Mouse (Mus musculus) intestine, embryonic 14.5 days (tissue): ENCODE data around the gene Erc2. TPM values are rescaled to one million over a fixed set of nuclear protein-coding genes. Genes with fewer than 3 reads are reported as not detected.

ENCODE experiments used
- ATAC-seq: fragments of 200-750 bp; cut with Nextera tagmentation; replicated peaks from 2 replicates; pipeline ENCODE4 v1.8.0; 2017; ENCODE audit warnings: low read depth, moderate number of reproducible peaks, moderate TSS enrichment, moderate library complexity; ENCODE audit not compliant: low FRiP score, low TSS enrichment
- DNase-seq: peaks from one replicate; pipeline ENCODE4 v3.0.0-alpha.2; 2018; ENCODE audit warnings: low spot score
- H3K27ac ChIP-seq: fragments of 300-500 bp; sonication (generic); 2 replicates; pipeline ENCODE4 v1.5.1; 2014; ENCODE audit warnings: low read depth, mild to moderate bottlenecking, control low read depth
- H3K27me3 ChIP-seq: fragments of 300-500 bp; sonication (generic); replicated peaks from 2 replicates; pipeline ENCODE4 v1.6.1; 2014; ENCODE audit warnings: low read length, control low read depth; ENCODE audit not compliant: control insufficient read depth, insufficient read depth
- H3K36me3 ChIP-seq: fragments of 300-500 bp; sonication (generic); 2 replicates; pipeline ENCODE4 v1.6.1; 2014; ENCODE audit warnings: low read length, control low read depth; ENCODE audit not compliant: control insufficient read depth, insufficient read depth
- H3K4me1 ChIP-seq: fragments of 300-500 bp; sonication (generic); replicated peaks from 2 replicates; pipeline ENCODE4 v1.6.1; 2014; ENCODE audit warnings: low read length, control low read depth, mixed read lengths; ENCODE audit not compliant: control insufficient read depth, insufficient read depth
- H3K4me2 ChIP-seq: fragments of 300-500 bp; sonication (generic); 2 replicates; pipeline ENCODE4 v1.6.1; 2014; ENCODE audit warnings: low read length
- H3K4me3 ChIP-seq: fragments of 300-500 bp; sonication (generic); 2 replicates; pipeline ENCODE4 v1.5.1; 2014; ENCODE audit warnings: low read depth, low read length, control low read depth, mixed read lengths
- H3K9ac ChIP-seq: fragments of 300-500 bp; sonication (generic); 2 replicates; pipeline ENCODE4 v1.6.1; 2014; ENCODE audit warnings: mild to moderate bottlenecking, low read length
- H3K9me3 ChIP-seq: fragments of 300-500 bp; sonication (generic); 2 replicates; pipeline ENCODE4 v1.6.1; 2016; ENCODE audit warnings: low read length, control low read depth; ENCODE audit not compliant: control insufficient read depth
- WGBS: fragments of 180-500 bp; shearing (Covaris S2); extraction: QIAGEN DNeasy Blood & Tissue Kit; methylation state at CpG from one replicate; pipeline ENCODE4 v1.1.7; 2014; 5-methylcytosine and 5-hydroxymethylcytosine counted together
- polyA plus RNA-seq: library from polyadenylated mRNA; unstranded; fragments of >200 nt; fragmentation: Nextera tagmentation; extraction: Ambion mirVana; gene quantifications from 2 replicates; pipeline ENCODE4 v1.2.1, GENCODE M21; 2014

Gene Erc2
- polyA plus RNA-seq, 1 experiment from 2014 or later: 7.8 TPM

DNA sequence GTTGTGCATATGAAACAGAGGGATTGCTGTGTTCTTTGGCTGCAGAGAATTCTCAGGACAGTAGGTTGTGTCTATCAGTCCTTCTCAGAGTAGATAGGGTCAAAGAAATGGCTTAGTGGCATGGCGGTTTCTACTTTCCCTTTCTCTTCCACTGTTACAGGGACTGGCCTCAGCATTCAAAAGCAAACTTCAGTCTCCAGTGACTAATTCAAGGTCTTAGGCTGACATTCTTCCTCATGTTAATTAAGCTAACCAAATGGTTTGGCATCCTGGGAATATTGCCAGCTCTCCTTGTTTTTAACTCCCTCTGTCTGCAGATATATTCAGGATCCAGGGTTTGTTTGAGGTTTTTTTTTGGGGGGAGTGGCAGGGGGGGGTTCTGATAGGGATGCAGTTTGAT lies 408.6 kb downstream of the Erc2 start:
- Histone ChIP-seq H3K9ac (no peak overlapping the region), H3K27ac (no peak overlapping the region), H3K4me3 (no peak overlapping the region), H3K4me2 (no peak overlapping the region), H3K9me3 (no peaks in the 10 kb centered on the region), H3K27me3 (no peaks in the 10 kb centered on the region), H3K36me3 (no peaks in the 10 kb centered on the region), H3K4me1 (no peaks in the 10 kb centered on the region)
- no peak for ATAC-seq
- 76% methylated on average over 1 of the region's 1 CpGs for WGBS
- DNase-seq: no peak

DNA sequence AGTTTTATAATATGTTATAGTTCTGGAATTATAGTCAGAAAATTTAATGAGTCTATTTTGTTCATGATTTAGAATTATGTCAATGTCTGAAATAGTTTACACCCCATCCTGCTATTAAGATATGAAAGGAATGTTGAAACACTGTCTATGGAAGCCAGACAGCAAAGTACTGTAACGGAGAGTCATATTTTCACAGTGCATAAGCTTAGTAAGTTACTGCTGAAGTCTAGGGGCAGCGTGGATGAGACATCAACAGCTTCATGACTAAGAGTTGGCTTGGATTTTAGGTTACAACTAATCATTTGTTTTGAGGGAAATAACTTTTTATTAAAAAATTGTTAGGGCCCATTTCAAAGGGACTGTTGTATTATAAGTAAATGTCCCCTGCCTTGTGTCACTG lies 412.8 kb downstream of the Erc2 start:
- H3K27me3 ChIP-seq: no peaks in the 10 kb centered on the region
- no peak overlapping the region for H3K27ac ChIP-seq
- H3K4me2 ChIP-seq: no peak overlapping the region
- H3K4me1 ChIP-seq: no peaks in the 10 kb centered on the region
- ATAC-seq (no peak), DNase-seq (no peak)
- no peak overlapping the region for H3K9ac ChIP-seq
- no peak overlapping the region for H3K4me3 ChIP-seq
- H3K36me3 ChIP-seq: no peaks in the 10 kb centered on the region
- 56% methylated on average over 2 of the region's 2 CpGs for WGBS
- H3K9me3 ChIP-seq: no peaks in the 10 kb centered on the region

DNA sequence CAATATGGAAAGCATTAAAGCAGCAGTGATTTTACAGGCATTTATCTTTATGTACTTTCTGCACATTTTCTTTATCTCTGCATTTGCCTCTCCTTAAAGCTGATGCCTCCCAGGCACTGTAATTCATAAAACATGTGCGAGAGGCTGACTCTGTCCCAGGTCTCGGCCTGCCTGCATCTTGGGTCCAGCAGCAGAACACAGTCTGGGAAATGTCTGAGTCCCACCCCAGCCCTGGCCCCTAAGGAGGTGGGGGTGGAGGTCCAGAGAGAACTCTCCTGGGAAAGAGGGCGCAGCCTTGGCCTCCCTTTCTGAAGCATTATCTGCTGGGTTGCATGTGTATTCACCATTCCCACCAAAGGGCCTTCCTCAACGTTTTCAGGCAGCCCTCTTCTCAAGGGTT lies 420.9 kb downstream of the Erc2 start:
- H3K36me3 ChIP-seq: no peaks in the 10 kb centered on the region
- no peak for ATAC-seq
- no peaks in the 10 kb centered on the region for H3K9me3 ChIP-seq
- no peak for DNase-seq
- H3K4me3 ChIP-seq: no peak overlapping the region
- no peak overlapping the region for H3K4me2 ChIP-seq
- H3K9ac ChIP-seq: no peak overlapping the region
- H3K27ac ChIP-seq: no peak overlapping the region
- WGBS: 36% methylated on average over 4 of the region's 4 CpGs
- no peaks in the 10 kb centered on the region for H3K4me1 ChIP-seq
- no peaks in the 10 kb centered on the region for H3K27me3 ChIP-seq

DNA sequence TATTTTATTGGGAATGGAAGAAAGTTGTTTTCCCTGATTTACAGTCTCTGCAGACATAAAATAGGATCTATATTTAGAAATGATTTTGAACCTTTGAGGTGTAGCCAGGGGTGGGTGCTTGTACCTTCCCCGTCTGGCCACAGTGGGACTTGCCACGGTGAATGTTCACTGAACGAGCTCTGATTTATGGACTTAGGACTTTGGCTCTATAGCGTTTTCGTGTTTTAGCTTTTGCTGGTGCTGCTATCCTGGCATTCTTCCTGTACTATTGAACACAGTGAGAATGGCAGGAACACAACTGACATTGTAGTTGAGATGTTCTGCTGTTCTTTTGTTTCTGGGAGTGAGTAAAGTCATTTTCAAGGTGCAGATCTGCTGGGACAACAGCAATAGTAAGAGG lies 429.4 kb downstream of the Erc2 start:
- no peak overlapping the region for H3K4me3 ChIP-seq
- peaks cover 4% of the 10 kb centered on the region; the same call in 1 of the 2 replicates for H3K4me1 ChIP-seq
- ATAC-seq (no peak), DNase-seq (no peak)
- no peaks in the 10 kb centered on the region for H3K36me3 ChIP-seq
- 52% methylated on average over 5 of the region's 5 CpGs for WGBS
- H3K9ac ChIP-seq: no peak overlapping the region
- H3K4me2 ChIP-seq: no peak overlapping the region
- no peaks in the 10 kb centered on the region for H3K27me3 ChIP-seq
- H3K27ac ChIP-seq: no peak overlapping the region
- H3K9me3 ChIP-seq: no peaks in the 10 kb centered on the region

DNA sequence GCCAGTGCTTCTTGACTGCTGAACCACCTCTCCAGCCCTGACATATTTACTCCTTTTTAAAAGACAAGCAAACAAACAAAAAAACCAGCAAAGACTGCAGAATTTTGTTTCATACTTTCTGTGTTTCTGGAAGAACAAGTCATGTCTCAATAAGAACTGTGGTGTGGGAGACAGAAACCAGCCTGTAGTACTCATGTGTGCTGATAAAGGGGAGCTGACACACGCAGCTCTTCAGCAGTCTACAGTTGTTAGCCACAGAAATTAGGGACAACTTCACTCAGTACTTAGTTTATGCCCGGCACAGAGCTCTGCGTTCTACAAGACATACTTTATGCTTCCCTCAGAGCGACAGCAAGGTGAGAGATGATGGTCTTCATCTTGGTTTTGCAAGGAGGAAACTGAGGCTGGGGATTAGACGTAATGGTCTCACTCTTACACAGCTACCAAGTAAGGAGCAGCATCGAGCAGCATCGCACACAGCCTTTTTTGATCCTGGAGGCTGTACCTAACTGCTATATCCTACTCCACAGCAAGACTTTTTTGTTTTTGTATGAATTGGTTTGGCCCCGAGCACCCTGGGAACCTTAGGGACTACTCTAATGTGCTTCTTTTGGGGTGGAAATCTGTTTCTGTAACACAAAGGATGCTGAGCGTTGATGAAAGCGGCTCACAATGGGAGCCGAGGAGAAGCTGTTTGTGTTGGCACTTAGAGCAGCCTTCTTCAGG lies 435.1 kb downstream of the Erc2 start:
- ATAC-seq (no peak), DNase-seq (peak; percentile 56)
- no peak overlapping the region for H3K4me2 ChIP-seq
- peaks cover 18% of the 10 kb centered on the region; the same call in 1 of the 2 replicates for H3K4me1 ChIP-seq
- H3K27ac ChIP-seq: 0 out of 2 replicates have a peak overlapping the region, but pooled peaks have one; percentile 62
- no peak overlapping the region for H3K9ac ChIP-seq
- no peaks in the 10 kb centered on the region for H3K9me3 ChIP-seq
- no peaks in the 10 kb centered on the region for H3K36me3 ChIP-seq
- no peak overlapping the region for H3K4me3 ChIP-seq
- 64% methylated on average over 11 of the region's 11 CpGs for WGBS
- H3K27me3 ChIP-seq: no peaks in the 10 kb centered on the region

DNA sequence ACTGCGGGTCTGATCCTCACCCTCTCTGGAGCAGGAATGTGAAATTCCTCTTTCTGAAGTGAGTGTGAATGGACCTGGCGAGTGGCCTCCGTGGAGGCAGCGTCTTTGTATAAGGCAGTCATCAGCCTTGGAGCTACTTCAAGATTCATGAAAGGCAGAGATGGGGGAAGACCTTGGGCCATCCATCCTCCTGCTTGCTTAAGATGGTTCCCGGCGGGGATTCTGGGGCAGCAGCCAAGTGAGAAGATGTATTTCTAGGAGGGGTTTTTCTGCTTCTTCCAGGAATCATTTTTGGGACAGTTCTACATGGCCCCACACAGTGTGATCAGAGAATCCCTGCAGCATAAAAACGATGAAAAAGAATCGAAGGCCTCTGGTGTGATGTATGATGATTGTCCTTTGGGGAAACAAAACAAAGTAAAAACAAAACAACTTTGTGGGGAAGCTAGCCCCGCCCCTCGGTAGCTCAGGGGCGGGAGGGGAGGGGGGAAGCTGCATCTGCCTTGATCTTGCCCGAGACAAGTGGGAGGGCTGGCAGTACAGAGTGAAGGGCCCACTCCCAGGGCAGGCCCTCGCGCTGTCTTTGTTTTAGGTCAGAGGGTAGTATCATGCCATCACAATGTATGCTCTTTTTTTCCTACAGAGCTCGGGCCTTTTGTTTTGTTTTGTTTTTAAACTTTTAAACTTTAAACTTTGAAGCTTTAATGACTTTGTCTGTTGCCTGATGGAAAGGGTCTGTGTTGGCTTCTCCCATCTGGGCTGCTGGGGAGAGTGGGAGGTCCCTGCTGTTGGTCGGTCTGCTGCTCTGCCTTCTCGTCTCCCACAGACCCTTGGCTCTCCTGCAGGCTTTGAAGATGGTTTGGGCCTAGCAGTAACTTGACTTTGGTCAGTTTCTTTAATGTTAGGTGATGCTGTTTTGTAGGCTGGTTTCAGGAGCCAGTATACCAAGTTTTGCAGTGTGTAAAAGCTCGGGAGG lies 435.9 kb downstream of the Erc2 start:
- Histone ChIP-seq H3K9ac (no peak overlapping the region), H3K36me3 (no peaks in the 10 kb centered on the region), H3K27ac (peak overlapping the region; percentile 62), H3K4me1 (peaks cover 23% of the 10 kb centered on the region; the same call in 1 of the 2 replicates), H3K4me2 (no peak overlapping the region), H3K9me3 (no peaks in the 10 kb centered on the region), H3K27me3 (no peaks in the 10 kb centered on the region), H3K4me3 (no peak overlapping the region)
- ATAC-seq (0 out of 2 replicates have a peak, but pooled peaks have one; percentile 55), DNase-seq (peak; percentile 66)
- 17% methylated on average over 18 of the region's 18 CpGs for WGBS

DNA sequence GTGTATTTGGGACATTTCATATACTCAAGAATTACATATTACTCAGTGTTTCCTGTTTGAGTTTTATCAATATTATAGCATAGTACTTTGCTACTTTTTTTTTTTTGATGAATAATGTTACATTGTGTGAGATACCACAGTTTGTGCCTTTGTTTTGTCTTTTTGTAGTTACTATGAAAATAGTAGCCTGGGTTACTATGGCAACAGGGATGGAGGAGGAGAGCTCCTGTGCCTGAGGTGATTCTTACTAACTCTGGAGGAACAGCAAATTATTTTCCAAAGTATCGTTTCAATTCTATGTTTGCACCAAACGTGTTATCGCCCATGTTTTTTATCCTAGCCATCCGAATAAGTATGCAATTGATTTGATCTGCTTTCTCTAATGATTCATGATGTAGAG lies 438.7 kb downstream of the Erc2 start:
- Histone ChIP-seq H3K4me3 (no peak overlapping the region), H3K9ac (no peak overlapping the region), H3K36me3 (no peaks in the 10 kb centered on the region), H3K27ac (no peak overlapping the region), H3K27me3 (no peaks in the 10 kb centered on the region), H3K4me1 (peaks cover 20% of the 10 kb centered on the region; the same call in 1 of the 2 replicates), H3K4me2 (no peak overlapping the region), H3K9me3 (no peaks in the 10 kb centered on the region)
- ATAC-seq (no peak), DNase-seq (no peak)
- 84% methylated on average over 4 of the region's 4 CpGs for WGBS

DNA sequence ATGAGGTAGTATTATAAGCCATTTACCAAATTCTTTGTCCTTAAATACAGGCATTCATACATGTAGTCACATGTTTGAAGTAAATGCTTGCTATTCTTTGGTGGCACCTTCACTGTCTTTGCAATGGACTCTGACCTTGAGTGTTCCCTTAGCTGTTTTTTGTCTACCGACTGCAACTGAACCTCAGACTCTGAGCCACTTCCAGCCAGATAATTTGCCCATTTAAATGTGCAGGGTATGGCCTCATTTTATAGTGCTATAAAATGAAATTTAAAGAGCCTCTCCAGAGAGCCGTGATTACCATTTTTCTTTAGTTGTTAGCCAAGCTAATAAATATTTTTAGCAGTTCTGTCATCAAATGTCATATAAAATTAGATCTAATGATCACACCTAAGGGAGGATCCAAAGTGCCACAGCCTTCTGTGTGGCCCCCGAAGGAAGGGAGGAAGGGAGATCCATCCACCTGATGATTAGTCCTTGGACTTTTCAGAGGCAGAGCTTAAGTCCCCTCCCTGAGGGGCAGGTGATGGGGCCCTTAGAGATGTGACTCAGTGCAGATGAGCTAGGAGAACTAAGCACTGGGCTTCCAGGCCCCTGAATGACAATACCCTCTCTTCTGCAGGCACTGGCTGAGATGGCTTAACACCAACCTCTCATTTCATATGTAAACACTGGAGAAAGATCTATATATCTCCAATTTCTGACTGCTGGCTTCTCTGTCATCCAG lies 439.6 kb downstream of the Erc2 start:
- Histone ChIP-seq H3K9ac (no peak overlapping the region), H3K4me1 (peaks cover 20% of the 10 kb centered on the region; the same call in 1 of the 2 replicates), H3K27ac (no peak overlapping the region), H3K9me3 (no peaks in the 10 kb centered on the region), H3K4me2 (no peak overlapping the region), H3K36me3 (no peaks in the 10 kb centered on the region), H3K4me3 (no peak overlapping the region), H3K27me3 (no peaks in the 10 kb centered on the region)
- WGBS: 56% methylated on average over 3 of the region's 3 CpGs
- DNase-seq (no peak), ATAC-seq (no peak)
